18 mouse cellular contexts compared by ENCODE assay signal in the genomic region with DNA sequence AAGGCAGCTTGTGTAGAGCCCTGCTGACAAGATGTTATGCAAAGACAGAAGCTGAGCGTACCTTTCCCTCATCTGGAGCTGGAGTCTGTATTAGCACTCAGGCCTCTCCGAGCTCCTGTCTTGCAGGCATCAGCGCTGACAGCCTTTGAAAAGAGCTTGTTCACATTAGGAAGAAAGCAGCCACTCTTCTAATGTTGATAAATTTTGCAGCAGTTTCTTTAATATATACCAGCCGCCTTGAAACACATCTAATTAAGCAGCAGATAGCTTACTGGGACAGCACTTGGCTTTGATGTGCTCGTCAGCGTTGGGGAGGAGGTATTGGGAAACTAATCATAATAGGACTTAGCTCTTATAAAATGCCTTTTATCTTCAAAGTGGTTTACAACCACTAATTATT. TPM values are rescaled to one million over a fixed set of nuclear protein-coding genes. Genes with fewer than 3 reads are reported as not detected.
A peak's percentile ranks its signal among the peaks of the same experiment; 100 is the strongest.
DNase-seq lines count a peak whose midpoint lies in the region; ATAC-seq lines count a peak whose summit lies in the region.
"Had no signal": no experiment of that assay in that cellular context is flagged by ENCODE, and none has a peak within 500 bp of the region (broad histone marks: within the 10 kb centered on the region; RNA-seq: fewer than 3 reads in every experiment).

No protein-coding gene starts in this region.

- H3K4me2 ChIP-seq in hindbrain, embryonic 13.5 days = no peak overlapping the region
- no peak overlapping the region for H3K4me2 ChIP-seq in hindbrain, embryonic 12.5 days (replicated peaks)
- H3K4me2 ChIP-seq in midbrain, embryonic 14.5 days (ENCODE audit: low read length) = no peak overlapping the region
- H3K4me2 ChIP-seq in midbrain, embryonic 11.5 days = no peak overlapping the region
- H3K4me2 ChIP-seq in forebrain, embryonic 14.5 days (ENCODE audit: low read length) = no peak overlapping the region
- H3K4me2 ChIP-seq in midbrain, embryonic 16.5 days (ENCODE audit: low read length) = no peak overlapping the region
- H3K4me2 ChIP-seq: heart, embryonic 13.5 days had no signal

- no peaks in the 10 kb centered on the region for H3K36me3 ChIP-seq in hindbrain, embryonic 13.5 days
- H3K36me3 ChIP-seq in hindbrain, embryonic 12.5 days = no peaks in the 10 kb centered on the region
- H3K36me3 ChIP-seq in midbrain, embryonic 14.5 days (ENCODE audit: control insufficient read depth, insufficient read depth, low read length) = no peaks in the 10 kb centered on the region
- H3K36me3 ChIP-seq in midbrain, embryonic 11.5 days (ENCODE audit: control insufficient read depth, insufficient read depth, low read length) = no peaks in the 10 kb centered on the region
- no peaks in the 10 kb centered on the region for H3K36me3 ChIP-seq in forebrain, embryonic 14.5 days (ENCODE audit: control insufficient read depth, insufficient read depth, low read length)
- no peaks in the 10 kb centered on the region for H3K36me3 ChIP-seq in midbrain, embryonic 16.5 days (ENCODE audit: control insufficient read depth, insufficient read depth, low read length)
- H3K36me3 ChIP-seq: embryonic facial prominence, embryonic 10.5 days; G1E; heart, embryonic 13.5 days had no signal

- peak overlapping the region; percentile 62; the same call in 1 of the 2 replicates for H3K27ac ChIP-seq in hindbrain, embryonic 13.5 days
- no peak overlapping the region for H3K27ac ChIP-seq in hindbrain, embryonic 12.5 days
- H3K27ac ChIP-seq in midbrain, embryonic 14.5 days (replicated peaks; ENCODE audit: low read depth, low read length) = peak overlapping the region; percentile 10; the same call in 1 of the 2 replicates
- no peak overlapping the region for H3K27ac ChIP-seq in midbrain, embryonic 11.5 days (ENCODE audit: low read depth, low read length)
- no peak overlapping the region for H3K27ac ChIP-seq in forebrain, embryonic 14.5 days (ENCODE audit: low read depth, low read length)
- H3K27ac ChIP-seq in midbrain, embryonic 16.5 days (ENCODE audit: low read length) = peak overlapping the region; percentile 11
- H3K27ac ChIP-seq: embryonic facial prominence, embryonic 10.5 days; heart, embryonic 13.5 days had no signal

- no peak overlapping the region for H3K4me3 ChIP-seq in hindbrain, embryonic 13.5 days
- H3K4me3 ChIP-seq in hindbrain, embryonic 12.5 days = no peak overlapping the region
- H3K4me3 ChIP-seq in midbrain, embryonic 14.5 days (replicated peaks; ENCODE audit: low read depth, low read length) = no peak overlapping the region
- H3K4me3 ChIP-seq in midbrain, embryonic 11.5 days (ENCODE audit: low read depth, low read length) = no peak overlapping the region
- no peak overlapping the region for H3K4me3 ChIP-seq in forebrain, embryonic 14.5 days (ENCODE audit: low read depth, low read length)
- H3K4me3 ChIP-seq in midbrain, embryonic 16.5 days (ENCODE audit: low read depth, low read length) = no peak overlapping the region
- H3K4me3 ChIP-seq: embryonic facial prominence, embryonic 10.5 days; heart, embryonic 13.5 days had no signal

- DNase-seq in midbrain, embryonic 14.5 days = peak; percentile 69
- no peak for DNase-seq in midbrain, embryonic 11.5 days (ENCODE audit: low spot score, missing footprints)
- DNase-seq in forebrain, embryonic 14.5 days (ENCODE audit: low spot score) = peak; percentile 33
- DNase-seq in cerebellum, adult 8-10 months = no peak
- DNase-seq in yolk sac, embryonic 10.5 days (ENCODE audit: low spot score) = no peak
- DNase-seq: adrenal gland, postnatal 10 days; cerebellum, adult 18-20 months; cerebellum, postnatal 10 days; gastrocnemius, postnatal 25 days; heart, postnatal 36 days; kidney, adult 11 months had no signal

- ATAC-seq in hindbrain, embryonic 13.5 days (ENCODE audit: low FRiP score) = no peak
- no peak for ATAC-seq in hindbrain, embryonic 12.5 days (ENCODE audit: low FRiP score)
- ATAC-seq in midbrain, embryonic 14.5 days (ENCODE audit: low FRiP score, low TSS enrichment) = peak; percentile 40; the same call in 1 of the 2 replicates
- no peak for ATAC-seq in midbrain, embryonic 11.5 days (ENCODE audit: low FRiP score)
- no peak for ATAC-seq in forebrain, embryonic 14.5 days
- peak; percentile 81 for ATAC-seq in midbrain, embryonic 16.5 days
- ATAC-seq: hindbrain, embryonic 16.5 days had no signal

- no peaks in the 10 kb centered on the region for H3K27me3 ChIP-seq in hindbrain, embryonic 13.5 days
- H3K27me3 ChIP-seq in hindbrain, embryonic 12.5 days = no peaks in the 10 kb centered on the region
- H3K27me3 ChIP-seq in midbrain, embryonic 14.5 days (ENCODE audit: control insufficient read depth, insufficient read depth, low read length) = no peaks in the 10 kb centered on the region
- no peaks in the 10 kb centered on the region for H3K27me3 ChIP-seq in midbrain, embryonic 11.5 days (ENCODE audit: control insufficient read depth, insufficient read depth, low read length)
- no peaks in the 10 kb centered on the region for H3K27me3 ChIP-seq in forebrain, embryonic 14.5 days (replicated peaks; ENCODE audit: control insufficient read depth, insufficient read depth, low read length)
- no peaks in the 10 kb centered on the region for H3K27me3 ChIP-seq in midbrain, embryonic 16.5 days (ENCODE audit: control insufficient read depth, insufficient read depth, low read depth, low read length)
- H3K27me3 ChIP-seq: heart, embryonic 13.5 days had no signal

- no peaks in the 10 kb centered on the region for H3K9me3 ChIP-seq in hindbrain, embryonic 13.5 days
- no peaks in the 10 kb centered on the region for H3K9me3 ChIP-seq in hindbrain, embryonic 12.5 days (replicated peaks)
- 0 out of 2 replicates have a peak, but pooled peaks cover 3% of the 10 kb centered on the region for H3K9me3 ChIP-seq in midbrain, embryonic 14.5 days (ENCODE audit: control insufficient read depth, low read length)
- H3K9me3 ChIP-seq in midbrain, embryonic 11.5 days (ENCODE audit: control insufficient read depth, low read length) = no peaks in the 10 kb centered on the region; the same call in 1 of the 2 replicates
- no peaks in the 10 kb centered on the region for H3K9me3 ChIP-seq in forebrain, embryonic 14.5 days (replicated peaks; ENCODE audit: control insufficient read depth, low read length)
- H3K9me3 ChIP-seq in midbrain, embryonic 16.5 days (replicated peaks; ENCODE audit: control insufficient read depth, low read length, poor library complexity, severe bottlenecking) = no peaks in the 10 kb centered on the region

- no peak overlapping the region for H3K9ac ChIP-seq in hindbrain, embryonic 13.5 days
- no peak overlapping the region for H3K9ac ChIP-seq in hindbrain, embryonic 12.5 days
- no peak overlapping the region for H3K9ac ChIP-seq in midbrain, embryonic 14.5 days (replicated peaks; ENCODE audit: low read length)
- no peak overlapping the region for H3K9ac ChIP-seq in midbrain, embryonic 11.5 days (ENCODE audit: low read length)
- H3K9ac ChIP-seq in forebrain, embryonic 14.5 days (ENCODE audit: low read length) = no peak overlapping the region
- no peak overlapping the region for H3K9ac ChIP-seq in midbrain, embryonic 16.5 days (ENCODE audit: low read depth, low read length)
- H3K9ac ChIP-seq: heart, embryonic 13.5 days had no signal

- 59% methylated on average over 6 of the region's 6 CpGs for WGBS in hindbrain, embryonic 13.5 days
- 83% methylated on average over 6 of the region's 6 CpGs for WGBS in hindbrain, embryonic 12.5 days
- WGBS in midbrain, embryonic 14.5 days = 43% methylated on average over 6 of the region's 6 CpGs
- 78% methylated on average over 6 of the region's 6 CpGs for WGBS in midbrain, embryonic 11.5 days
- WGBS in forebrain, embryonic 14.5 days = 23% methylated on average over 6 of the region's 6 CpGs
- 26% methylated on average over 6 of the region's 6 CpGs for WGBS in midbrain, embryonic 16.5 days

- H3K4me1 ChIP-seq in hindbrain, embryonic 13.5 days (replicated peaks) = peaks cover 21% of the 10 kb centered on the region
- no peaks in the 10 kb centered on the region; the same call in 1 of the 2 replicates for H3K4me1 ChIP-seq in hindbrain, embryonic 12.5 days
- peaks cover 9% of the 10 kb centered on the region; the same call in 1 of the 2 replicates for H3K4me1 ChIP-seq in midbrain, embryonic 14.5 days (ENCODE audit: control insufficient read depth, insufficient read depth, low read length)
- no peaks in the 10 kb centered on the region for H3K4me1 ChIP-seq in midbrain, embryonic 11.5 days (ENCODE audit: control insufficient read depth, insufficient read depth, low read length)
- peaks cover 6% of the 10 kb centered on the region; the same call in 1 of the 2 replicates for H3K4me1 ChIP-seq in forebrain, embryonic 14.5 days (ENCODE audit: control insufficient read depth, insufficient read depth, low read length)
- peaks cover 6% of the 10 kb centered on the region for H3K4me1 ChIP-seq in midbrain, embryonic 16.5 days (ENCODE audit: control insufficient read depth, insufficient read depth, low read length)
- H3K4me1 ChIP-seq: embryonic facial prominence, embryonic 10.5 days; heart, embryonic 13.5 days had no signal

RNA-seq across cellular contexts. Expression of a gene that starts 38.1 kb away (rescaled TPM):
- 0.41 and 0.77 TPM in 2 replicates for polyA plus RNA-seq in hindbrain, embryonic 13.5 days (2015; fragmentation: Nextera tagmentation; extraction: Ambion mirVana)
- polyA plus RNA-seq in hindbrain, embryonic 12.5 days (2016; fragmentation: Nextera tagmentation; extraction: Ambion mirVana) = 0.85 and 1.6 TPM in 2 replicates
- 0.22 and 0.41 TPM in 2 replicates for polyA plus RNA-seq in midbrain, embryonic 14.5 days (2014; fragmentation: Nextera tagmentation; extraction: Ambion mirVana)
- 0.34 and 0.87 TPM in 2 replicates for polyA plus RNA-seq in midbrain, embryonic 11.5 days (2014; fragmentation: Nextera tagmentation; extraction: Ambion mirVana)
- polyA plus RNA-seq in forebrain, embryonic 14.5 days (2014; fragmentation: Nextera tagmentation; extraction: Ambion mirVana) = 0.06 and 0.27 TPM in 2 replicates
- 0.45 and 0.89 TPM in 2 replicates for polyA plus RNA-seq in midbrain, embryonic 16.5 days (2015; fragmentation: Nextera tagmentation; extraction: Ambion mirVana)
- polyA plus RNA-seq: G1E had no signal

Comparison
In these comparisons a context has a peak if more than half of its experiments do, and no peak if none do; other contexts are left out.
1. ATAC-seq: peak in midbrain, embryonic 14.5 days (single experiment) and midbrain, embryonic 16.5 days (single experiment); none in hindbrain, embryonic 13.5 days (single experiment), hindbrain, embryonic 12.5 days (single experiment), midbrain, embryonic 11.5 days (single experiment) and forebrain, embryonic 14.5 days (single experiment).
2. H3K27ac ChIP-seq: peak in hindbrain, embryonic 13.5 days (single experiment), midbrain, embryonic 14.5 days (single experiment) and midbrain, embryonic 16.5 days (single experiment); none in hindbrain, embryonic 12.5 days (single experiment), midbrain, embryonic 11.5 days (single experiment) and forebrain, embryonic 14.5 days (single experiment).
3. DNase-seq: peak in midbrain, embryonic 14.5 days (single experiment) and forebrain, embryonic 14.5 days (single experiment); none in midbrain, embryonic 11.5 days (single experiment), cerebellum, adult 8-10 months (single experiment) and yolk sac, embryonic 10.5 days (single experiment).